Comparison of ENCODE assay signal across 9 mouse cellular contexts in the genomic region with DNA sequence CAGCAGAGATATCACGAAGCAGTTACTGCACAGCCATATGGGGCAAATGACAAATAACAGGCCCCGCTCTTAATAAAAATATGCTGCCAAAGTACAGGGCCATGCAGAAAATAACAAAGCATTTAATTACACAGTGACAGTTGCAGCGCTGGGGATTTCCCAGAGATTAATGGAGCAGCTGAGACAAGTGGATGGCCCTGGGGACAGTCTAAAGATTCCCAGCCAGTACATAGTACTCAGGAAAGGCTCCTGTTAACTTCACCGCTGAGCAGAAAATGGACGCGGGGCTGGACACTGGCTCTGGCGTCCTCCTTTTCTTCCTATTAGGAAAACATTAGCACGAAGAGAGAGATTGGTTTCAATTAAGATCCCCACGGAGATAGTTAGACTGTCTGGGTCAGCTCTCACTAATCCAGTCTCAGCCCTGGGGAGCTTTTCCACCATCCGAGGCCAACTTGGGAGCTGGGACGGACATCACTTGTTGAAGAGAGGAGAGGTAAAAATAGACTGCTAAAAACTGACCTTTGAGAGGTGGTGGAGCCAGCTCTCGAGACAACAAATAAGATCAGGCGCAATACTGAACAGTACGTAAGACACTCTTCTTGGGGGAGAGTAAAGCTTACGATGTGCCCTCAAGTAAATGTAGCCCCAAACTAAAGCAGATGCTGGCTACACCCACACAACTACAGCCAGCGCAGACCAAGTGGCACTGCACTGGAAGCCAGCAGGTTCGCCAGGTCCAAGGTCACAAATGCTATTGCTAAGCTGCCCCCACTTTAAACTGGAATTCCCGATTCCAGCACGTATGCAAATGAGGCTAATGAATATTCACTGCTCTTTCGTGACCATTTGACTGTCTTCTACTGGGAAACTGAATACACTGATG. TPM values are rescaled to one million over a fixed set of nuclear protein-coding genes. Genes with fewer than 3 reads are reported as not detected.
DNase-seq lines count a peak whose midpoint lies in the region; ATAC-seq and TF ChIP-seq lines count a peak whose summit lies in the region.
"Had no signal": no experiment of that assay in that cellular context is flagged by ENCODE, and none has a peak within 500 bp of the region (broad histone marks: within the 10 kb centered on the region; RNA-seq: fewer than 3 reads in every experiment).

No protein-coding gene starts in this region.

- no peak overlapping the region for H3K9ac ChIP-seq in lung, embryonic 14.5 days
- no peak overlapping the region for H3K9ac ChIP-seq in forebrain, embryonic 16.5 days (replicated peaks; ENCODE audit: low read depth, low read length)
- 0 out of 2 replicates have a peak overlapping the region, but pooled peaks have one; percentile 16 for H3K9ac ChIP-seq in intestine, embryonic 14.5 days (ENCODE audit: low read length)
- H3K9ac ChIP-seq: liver, embryonic 13.5 days had no signal

- H3ac ChIP-seq in myocyte (ENCODE audit: control insufficient read depth, insufficient read length) = no peak overlapping the region

- ATAC-seq in lung, embryonic 14.5 days (ENCODE audit: insufficient read depth) = peak; percentile 56; the same call in 1 of the 2 replicates
- peak; percentile 86 for ATAC-seq in forebrain, embryonic 16.5 days
- peak; percentile 77; the same call in 1 of the 2 replicates for ATAC-seq in intestine, embryonic 14.5 days (replicated peaks; ENCODE audit: low FRiP score, low TSS enrichment, low read depth)

- no peaks in the 10 kb centered on the region for H3K79me2 ChIP-seq in myocyte (ENCODE audit: control insufficient read depth, insufficient read depth)

- H3K27me3 ChIP-seq in lung, embryonic 14.5 days (ENCODE audit: insufficient read depth, low read length) = no peaks in the 10 kb centered on the region
- H3K27me3 ChIP-seq in forebrain, embryonic 16.5 days (replicated peaks; ENCODE audit: control insufficient read depth, insufficient read depth, low read length) = no peaks in the 10 kb centered on the region
- H3K27me3 ChIP-seq in intestine, embryonic 14.5 days (replicated peaks; ENCODE audit: control insufficient read depth, insufficient read depth, low read length) = no peaks in the 10 kb centered on the region
- no peaks in the 10 kb centered on the region for H3K27me3 ChIP-seq in myocyte (ENCODE audit: control insufficient read depth, insufficient read depth, insufficient read length)
- H3K27me3 ChIP-seq: liver, embryonic 13.5 days had no signal

- peak; percentile 56 for DNase-seq in lung, embryonic 14.5 days
- no peak for DNase-seq in lung, adult 18-20 months
- no peak for DNase-seq in intestine, embryonic 14.5 days (ENCODE audit: low spot score)
- DNase-seq in thymus, adult 18-20 months = no peak
- no peak for DNase-seq in spleen, postnatal 36 days (ENCODE audit: low spot score in 2 of 2)
- no peak for DNase-seq in left cerebral cortex, adult 11 months (ENCODE audit: low spot score)
- DNase-seq: liver, embryonic 13.5 days had no signal

- WGBS in lung, embryonic 14.5 days = 51% methylated on average over 20 of the region's 20 CpGs
- WGBS in forebrain, embryonic 16.5 days = 45% methylated on average over 20 of the region's 20 CpGs
- WGBS in intestine, embryonic 14.5 days = 35% methylated on average over 20 of the region's 20 CpGs

- no peak overlapping the region for H3K4me3 ChIP-seq in lung, embryonic 14.5 days (ENCODE audit: low read depth, low read length)
- H3K4me3 ChIP-seq in forebrain, embryonic 16.5 days (replicated peaks; ENCODE audit: low read length) = no peak overlapping the region
- no peak overlapping the region for H3K4me3 ChIP-seq in intestine, embryonic 14.5 days (ENCODE audit: low read depth, low read length)
- no peak overlapping the region for H3K4me3 ChIP-seq in myocyte
- H3K4me3 ChIP-seq: liver, embryonic 13.5 days had no signal

- no peaks in the 10 kb centered on the region for H3K9me3 ChIP-seq in lung, embryonic 14.5 days (ENCODE audit: low read depth, low read length)
- no peaks in the 10 kb centered on the region for H3K9me3 ChIP-seq in forebrain, embryonic 16.5 days (ENCODE audit: control insufficient read depth, low read length)
- H3K9me3 ChIP-seq in intestine, embryonic 14.5 days (ENCODE audit: control insufficient read depth, low read length) = no peaks in the 10 kb centered on the region
- H3K9me3 ChIP-seq: liver, embryonic 13.5 days had no signal

- H3K36me3 ChIP-seq in lung, embryonic 14.5 days (ENCODE audit: insufficient read depth) = no peaks in the 10 kb centered on the region
- no peaks in the 10 kb centered on the region for H3K36me3 ChIP-seq in forebrain, embryonic 16.5 days (ENCODE audit: control insufficient read depth, insufficient read depth)
- no peaks in the 10 kb centered on the region for H3K36me3 ChIP-seq in intestine, embryonic 14.5 days (ENCODE audit: control insufficient read depth, insufficient read depth, low read length)
- no peaks in the 10 kb centered on the region for H3K36me3 ChIP-seq in myocyte (ENCODE audit: control insufficient read depth, insufficient read depth)
- H3K36me3 ChIP-seq: liver, embryonic 13.5 days had no signal

- TF ChIP-seq CTCF in lung, embryonic 14.5 days (IDR thresholded peaks at IDR 0.05; ENCODE audit: low read depth) = no peak

- H3K4me1 ChIP-seq in lung, embryonic 14.5 days (ENCODE audit: insufficient read depth) = peaks cover 3% of the 10 kb centered on the region
- H3K4me1 ChIP-seq in forebrain, embryonic 16.5 days (replicated peaks; ENCODE audit: control insufficient read depth, insufficient read depth, low read length) = peaks cover 11% of the 10 kb centered on the region
- H3K4me1 ChIP-seq in intestine, embryonic 14.5 days (replicated peaks; ENCODE audit: control insufficient read depth, insufficient read depth, low read length) = peaks cover 44% of the 10 kb centered on the region

- no peak overlapping the region for H3K27ac ChIP-seq in lung, embryonic 14.5 days (ENCODE audit: low read depth)
- H3K27ac ChIP-seq in forebrain, embryonic 16.5 days (ENCODE audit: low read length) = peak overlapping the region; percentile 15; the same call in 1 of the 2 replicates
- peak overlapping the region; percentile 73 for H3K27ac ChIP-seq in intestine, embryonic 14.5 days (ENCODE audit: low read depth)
- H3K27ac ChIP-seq: liver, embryonic 13.5 days had no signal

- no peak overlapping the region for H3K4me2 ChIP-seq in lung, embryonic 14.5 days
- H3K4me2 ChIP-seq in forebrain, embryonic 16.5 days (ENCODE audit: low read length) = no peak overlapping the region
- H3K4me2 ChIP-seq in intestine, embryonic 14.5 days (ENCODE audit: low read length) = peak overlapping the region; percentile 28
- peak overlapping the region; percentile 38 for H3K4me2 ChIP-seq in myocyte (ENCODE audit: low read depth)
- H3K4me2 ChIP-seq: liver, embryonic 13.5 days had no signal

- TF ChIP-seq POLR2A in myocyte (IDR thresholded peaks at IDR 0.05; ENCODE audit: insufficient read length, low read depth) = no peak

TF ChIP-seq in myocyte, 11 proteins besides CTCF, POLR2A, EP300 and RAD21:
- TF ChIP-seq SRF (IDR thresholded peaks at IDR 0.05; ENCODE audit: control insufficient read depth, insufficient read length, low read depth) (no peak), TCF12 (IDR thresholded peaks at IDR 0.05; ENCODE audit: insufficient read depth, poor library complexity, severe bottlenecking) (no peak), POLR2AphosphoS2 (IDR thresholded peaks at IDR 0.05; ENCODE audit: insufficient read length, low read depth) (no peak), MYOD1 (IDR thresholded peaks at IDR 0.05; ENCODE audit: control insufficient read depth in 1 of 3, insufficient read length in 2 of 3, low read depth in 2 of 3) (no peak), E2F4 (IDR thresholded peaks at IDR 0.05; ENCODE audit: insufficient read depth) (no peak), MAX (IDR thresholded peaks at IDR 0.05; ENCODE audit: low read depth) (no peak), USF1 (IDR thresholded peaks at IDR 0.05; ENCODE audit: low read depth) (no peak), REST (IDR thresholded peaks at IDR 0.05; ENCODE audit: insufficient read depth, insufficient read length) (no peak), MYOG (IDR thresholded peaks at IDR 0.05; ENCODE audit: control insufficient read depth in 1 of 3, insufficient read depth in 1 of 3, insufficient read length in 2 of 3, low read depth in 2 of 3) (no peak)

RNA-seq across cellular contexts. Expression of gene Rerg, which starts 34.5 kb away (rescaled TPM):
- polyA plus RNA-seq in lung, embryonic 14.5 days (2014; fragmentation: Nextera tagmentation; extraction: Ambion mirVana) = 21.3 and 22.0 TPM in 2 replicates
- polyA plus RNA-seq in forebrain, embryonic 16.5 days (2015; fragmentation: Nextera tagmentation; extraction: Ambion mirVana) = 6.9 and 7.2 TPM in 2 replicates
- polyA plus RNA-seq in intestine, embryonic 14.5 days (2014; fragmentation: Nextera tagmentation; extraction: Ambion mirVana) = 25.3 and 28.8 TPM in 2 replicates
- polyA plus RNA-seq in myocyte (2012; fragmentation: generic; extraction: Trizol) = 3.1 TPM

Comparison
In these comparisons a context has a peak if more than half of its experiments do, and no peak if none do; other contexts are left out.
1. H3K4me2 ChIP-seq: peak in intestine, embryonic 14.5 days (single experiment) and myocyte (single experiment); none in lung, embryonic 14.5 days (single experiment) and forebrain, embryonic 16.5 days (single experiment).
2. Peak in every context shown above with its lines, with median percentiles within 50 percentile points of each other: ATAC-seq.